Mouse (Mus musculus): ENCODE results near the gene Gm10203.

DNA sequence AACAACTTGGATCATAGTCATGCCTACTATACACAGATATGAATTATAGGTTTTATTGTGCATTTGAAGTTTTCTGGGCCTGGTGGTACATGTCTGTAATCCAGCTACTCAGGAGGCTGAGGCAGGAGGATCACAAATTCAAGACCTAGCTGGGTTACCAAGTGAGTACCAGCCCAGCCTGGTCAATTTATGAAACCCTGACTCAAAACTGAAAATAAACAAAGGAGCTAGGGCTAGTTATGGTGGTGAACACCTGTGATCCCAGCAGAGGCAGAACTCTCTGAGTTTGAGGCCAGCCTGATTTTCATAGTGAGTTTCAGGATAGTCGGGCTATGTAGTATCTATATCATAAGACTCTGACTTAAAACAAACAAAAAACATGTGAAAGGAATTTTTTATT, 32.7 kb upstream of the Gm10203 start:
- TF ChIP-seq POLR2A (IDR thresholded peaks at IDR 0.05; ENCODE audit: borderline replicate concordance, extremely low read depth, low read depth, low read length) (no peak), CTCF (IDR thresholded peaks at IDR 0.05; ENCODE audit: insufficient read depth, low read length) (no peak)
